Mouse (Mus musculus) MEL (cell line): ENCODE measurements around the gene Cela2a. TPM values are rescaled to one million over a fixed set of nuclear protein-coding genes. Genes with fewer than 3 reads are reported as not detected.

Experiments used
- DNase-seq: peaks from one replicate; pipeline ENCODE4 v3.0.0; 2011; ENCODE audit warnings: low read depth, low spot score
- H3K27ac ChIP-seq: 2 replicates; pipeline ENCODE4 v1.5.1; 2012; ENCODE audit warnings: low read depth, mild to moderate bottlenecking, control low read depth, low read length, moderate library complexity; ENCODE audit not compliant: control insufficient read depth
- H3K27me3 ChIP-seq, 2 experiments: fragments of 150-350 bp in 1 of 2; sonication (generic) in 1 of 2; 2 replicates each; pipeline ENCODE4 v1.6.1; 2012; ENCODE audit warnings: low read length in 2 of 2, mild to moderate bottlenecking in 2 of 2, improper control_type of control experiment in 1 of 2, moderate library complexity in 1 of 2; ENCODE audit not compliant: insufficient read depth in 2 of 2, control insufficient read depth in 1 of 2
- H3K36me3 ChIP-seq, 2 experiments: 2 replicates each; pipeline ENCODE4 v1.6.1; 2012 to 2014; ENCODE audit warnings: low read length in 2 of 2, improper control_type of control experiment in 1 of 2, inconsistent platforms in 1 of 2, mild to moderate bottlenecking in 1 of 2; ENCODE audit not compliant: insufficient read depth in 2 of 2, control insufficient read depth in 1 of 2
- H3K4me1 ChIP-seq, 2 experiments: fragments of 150-350 bp in 1 of 2; sonication (generic) in 1 of 2; 2 replicates each; pipeline ENCODE4 v1.6.1; 2012; ENCODE audit warnings: low read length in 2 of 2, improper control_type of control experiment in 1 of 2, mild to moderate bottlenecking in 1 of 2; ENCODE audit not compliant: insufficient read depth in 2 of 2, control insufficient read depth in 1 of 2
- H3K4me3 ChIP-seq, 2 experiments: fragments of 150-350 bp in 1 of 2; sonication (generic) in 1 of 2; 2 replicates each; pipeline ENCODE4 v1.5.1; 2012; ENCODE audit warnings: low read depth in 2 of 2, low read length in 2 of 2, mild to moderate bottlenecking in 2 of 2, moderate library complexity in 2 of 2, control low read depth in 1 of 2, improper control_type of control experiment in 1 of 2; ENCODE audit not compliant: control insufficient read depth in 1 of 2, insufficient read depth in 1 of 2
- H3K79me2 ChIP-seq: 2 replicates; pipeline ENCODE4 v1.6.1; 2012; ENCODE audit warnings: mild to moderate bottlenecking, low read length, moderate library complexity; ENCODE audit not compliant: control insufficient read depth, poor library complexity, insufficient read depth
- H3K9ac ChIP-seq: 2 replicates; pipeline ENCODE4 v1.6.1; 2012; ENCODE audit warnings: low read depth, mild to moderate bottlenecking, control low read depth, low read length, moderate library complexity; ENCODE audit not compliant: control insufficient read depth, poor library complexity, severe bottlenecking
- H3K9me3 ChIP-seq: fragments of 150-350 bp; sonication (generic); replicated peaks from 2 replicates; pipeline ENCODE4 v1.6.1; 2012; ENCODE audit warnings: mild to moderate bottlenecking, low read length, improper control_type of control experiment, moderate library complexity; ENCODE audit not compliant: insufficient read depth
- BHLHE40 ChIP-seq: IDR thresholded peaks from 2 replicates; pipeline ENCODE4 v1.6.1; 2012; ENCODE audit warnings: low read depth, mild to moderate bottlenecking, inconsistent platforms, low read length, improper control_type of control experiment, borderline replicate concordance
- CHD2 ChIP-seq: IDR thresholded peaks from 2 replicates; pipeline ENCODE4 v1.6.1; 2011; ENCODE audit warnings: low read length, improper control_type of control experiment
- ELF1 ChIP-seq: IDR thresholded peaks from 2 replicates; pipeline ENCODE4 v1.6.1; 2014; ENCODE audit warnings: low read depth, mild to moderate bottlenecking, inconsistent platforms, low read length, improper control_type of control experiment, moderate library complexity
- EP300 ChIP-seq, 2 experiments: IDR thresholded peaks; 2 replicates each; pipeline ENCODE4 v1.6.1; 2011; ENCODE audit warnings: improper control_type of control experiment in 2 of 2, low read length in 2 of 2, low read depth in 1 of 2, mild to moderate bottlenecking in 1 of 2
- ETS1 ChIP-seq: IDR thresholded peaks from 2 replicates; pipeline ENCODE4 v1.6.1; 2012; ENCODE audit warnings: low read depth, mild to moderate bottlenecking, inconsistent platforms, low read length, improper control_type of control experiment, moderate library complexity
- HCFC1 ChIP-seq: IDR thresholded peaks from 2 replicates; pipeline ENCODE4 v1.6.1; 2012; ENCODE audit warnings: low read depth, mild to moderate bottlenecking, inconsistent platforms, low read length, improper control_type of control experiment, moderate library complexity
- JUND ChIP-seq: IDR thresholded peaks from 2 replicates; pipeline ENCODE4 v1.6.1; 2011; ENCODE audit warnings: low read depth, mild to moderate bottlenecking, improper control_type of control experiment, low read length
- MAX ChIP-seq: IDR thresholded peaks from 2 replicates; pipeline ENCODE4 v1.6.1; 2011; ENCODE audit warnings: low read length, improper control_type of control experiment
- MAZ ChIP-seq: IDR thresholded peaks from 2 replicates; pipeline ENCODE4 v1.6.1; 2012; ENCODE audit warnings: low read depth, mild to moderate bottlenecking, inconsistent platforms, low read length, improper control_type of control experiment
- MEF2A ChIP-seq: IDR thresholded peaks from 2 replicates; pipeline ENCODE4 v1.6.1; 2014; ENCODE audit warnings: low read depth, mild to moderate bottlenecking, inconsistent platforms, low read length, improper control_type of control experiment; ENCODE audit not compliant: poor library complexity, insufficient replicate concordance, severe bottlenecking; ENCODE audit errors: extremely low read depth
- NELFE ChIP-seq: IDR thresholded peaks from 2 replicates; pipeline ENCODE4 v1.6.1; 2011; ENCODE audit warnings: low read depth, low read length, improper control_type of control experiment
- POLR2A ChIP-seq, 2 experiments: IDR thresholded peaks; 2 replicates each; pipeline ENCODE4 v1.6.1; 2011 to 2012; ENCODE audit warnings: low read length in 2 of 2, mild to moderate bottlenecking in 2 of 2, control low read depth in 1 of 2, improper control_type of control experiment in 1 of 2, low read depth in 1 of 2, moderate library complexity in 1 of 2; ENCODE audit not compliant: control insufficient read depth in 1 of 2, insufficient read depth in 1 of 2, poor library complexity in 1 of 2
- POLR2AphosphoS2 ChIP-seq: IDR thresholded peaks from 2 replicates; pipeline ENCODE4 v1.6.1; 2011; ENCODE audit warnings: low read length, improper control_type of control experiment
- POLR2AphosphoS5 ChIP-seq: IDR thresholded peaks from 2 replicates; pipeline ENCODE4 v1.6.1; 2012; ENCODE audit warnings: low read depth, borderline replicate concordance, mild to moderate bottlenecking, inconsistent platforms, low read length, moderate library complexity, mixed read lengths
- SIN3A ChIP-seq: IDR thresholded peaks from 2 replicates; pipeline ENCODE4 v1.6.1; 2012; ENCODE audit warnings: low read length, improper control_type of control experiment, inconsistent platforms
- SMC3 ChIP-seq: IDR thresholded peaks from 2 replicates; pipeline ENCODE4 v1.6.1; 2011; ENCODE audit warnings: low read depth, low read length, improper control_type of control experiment
- TAL1 ChIP-seq: IDR thresholded peaks from 2 replicates; pipeline ENCODE4 v1.6.1; 2012; ENCODE audit warnings: mild to moderate bottlenecking, inconsistent platforms, low read length, moderate library complexity, mixed read lengths
- TBP ChIP-seq: IDR thresholded peaks from 2 replicates; pipeline ENCODE4 v1.8.0; 2011; ENCODE audit warnings: low read depth, low read length, improper control_type of control experiment
- UBTF ChIP-seq: IDR thresholded peaks from 2 replicates; pipeline ENCODE4 v1.6.1; 2012; ENCODE audit warnings: low read depth, mild to moderate bottlenecking, inconsistent platforms, low read length, improper control_type of control experiment, moderate library complexity, borderline replicate concordance; ENCODE audit not compliant: insufficient read depth
- USF1 ChIP-seq: IDR thresholded peaks from 2 replicates; pipeline ENCODE4 v1.6.1; 2014; ENCODE audit warnings: low read depth, mild to moderate bottlenecking, inconsistent platforms, low read length, improper control_type of control experiment, moderate library complexity
- USF2 ChIP-seq, 2 experiments: IDR thresholded peaks; 2 replicates each; pipeline ENCODE4 v1.6.1; 2011 to 2012; ENCODE audit warnings: improper control_type of control experiment in 2 of 2, low read length in 2 of 2, borderline replicate concordance in 1 of 2, inconsistent platforms in 1 of 2, low read depth in 1 of 2, mild to moderate bottlenecking in 1 of 2; ENCODE audit not compliant: insufficient read depth in 1 of 2
- ZNF384 ChIP-seq: IDR thresholded peaks from 2 replicates; pipeline ENCODE4 v1.6.1; 2012; ENCODE audit warnings: low read depth, mild to moderate bottlenecking, inconsistent platforms, low read length, improper control_type of control experiment
- polyA plus RNA-seq, 2 experiments: library from polyadenylated mRNA; stranded (reverse) in 1 of 2; unstranded in 1 of 2; fragments of >175 nt in 1 of 2; fragments of >200 nt in 1 of 2; gene quantifications; 2 replicates each; pipeline versions ENCODE4 v1.2.1 to v1.2.4; 2012; ENCODE audit warnings: low replicate concordance in 2 of 2, low read depth in 1 of 2; ENCODE audit not compliant: insufficient read length in 2 of 2, insufficient read depth in 1 of 2, missing spikeins in 1 of 2
- total RNA-seq: library from RNA; depleted of rRNA; stranded (reverse); fragments of 300-350 nt; gene quantifications from 2 replicates; pipeline ENCODE4 v1.2.3, GENCODE M21; 2012

Gene Cela2a
- total and polyA plus RNA-seq, 3 experiments = not detected

DNA sequence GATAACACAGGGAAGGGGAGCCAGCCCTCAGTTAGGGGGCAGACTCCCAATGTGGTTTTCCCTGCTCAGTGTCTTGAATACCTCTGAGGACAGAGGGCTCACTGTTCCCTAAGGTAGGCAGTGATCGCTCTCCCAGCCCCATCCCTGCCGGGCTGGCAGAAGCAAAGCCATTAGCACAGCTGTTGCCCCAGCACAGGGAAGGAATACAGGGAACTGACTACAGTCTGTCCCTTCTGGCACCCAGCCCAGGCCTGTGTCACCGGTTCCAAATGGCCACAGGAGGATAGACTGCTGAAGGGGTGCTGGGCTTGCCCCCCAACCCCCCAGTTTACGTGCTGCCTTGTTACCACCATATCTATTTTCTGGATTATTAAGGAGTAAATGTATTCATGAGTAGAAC is 41.5 kb upstream of the Cela2a start:
- no peak overlapping the region for H3K9ac ChIP-seq
- no peak overlapping the region for H3K27ac ChIP-seq
- no peaks in the 10 kb centered on the region; the same call in 1 of the 2 replicates for H3K79me2 ChIP-seq
- H3K4me3 ChIP-seq = no peak overlapping the region
- no peaks in the 10 kb centered on the region for H3K9me3 ChIP-seq
- peaks cover 0 to 5% of the 10 kb centered on the region in 2 experiments; a peak in 2 of 4 replicates for H3K4me1 ChIP-seq
- no peak for DNase-seq
- H3K27me3 ChIP-seq = no peaks in the 10 kb centered on the region
- H3K36me3 ChIP-seq = no peaks in the 10 kb centered on the region; a peak in 1 of 4 replicates
- TF ChIP-seq EP300 (IDR thresholded peaks at IDR 0.05; ENCODE audit: low read depth in 1 of 2, low read length in 2 of 2) (no peak), SMC3 (no peak), BHLHE40 (no peak), ELF1 (no peak), MEF2A (no peak), SIN3A (no peak), MAX (no peak), USF2 (IDR thresholded peaks at IDR 0.05; ENCODE audit: borderline replicate concordance in 1 of 2, insufficient read depth in 1 of 2, low read depth in 1 of 2, low read length in 2 of 2) (no peak), MAZ (no peak), UBTF (no peak), POLR2AphosphoS5 (no peak), HCFC1 (no peak), TBP (no peak), TAL1 (no peak), NELFE (no peak), ETS1 (no peak), USF1 (no peak), CHD2 (no peak), POLR2AphosphoS2 (no peak)
- TF ChIP-seq, all 39 proteins: peak for 0

DNA sequence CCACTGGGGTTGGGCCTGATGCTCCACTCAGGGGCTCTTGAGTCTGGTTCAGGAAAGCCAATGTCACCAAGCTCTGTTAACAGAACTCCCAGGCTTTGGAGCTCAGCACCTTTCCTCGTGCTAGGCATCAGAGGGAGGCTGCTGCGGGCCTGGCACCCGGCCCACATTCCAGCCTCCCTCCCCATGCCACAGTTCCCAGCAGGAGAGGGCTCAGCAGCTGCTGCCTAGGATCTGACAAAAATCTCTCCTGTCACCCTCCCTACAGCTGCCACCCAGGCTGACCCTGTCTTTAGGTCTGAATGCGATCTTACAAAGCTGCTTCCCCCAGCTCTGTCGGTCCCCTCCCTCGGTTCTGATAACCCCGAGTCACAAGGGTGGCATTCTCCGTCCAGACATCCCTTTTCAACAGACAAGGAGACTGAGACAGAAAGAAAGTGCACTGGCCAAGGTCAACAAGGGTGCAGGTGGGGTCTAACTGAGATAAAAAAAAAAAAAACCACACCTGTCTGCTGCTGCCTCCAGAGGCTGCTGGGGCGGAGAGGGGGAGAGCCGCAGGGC is 41.1 kb upstream of the Cela2a start:
- Histone ChIP-seq H3K79me2 (no peaks in the 10 kb centered on the region; the same call in 1 of the 2 replicates), H3K4me3 (no peak overlapping the region), H3K9ac (no peak overlapping the region), H3K36me3 (no peaks in the 10 kb centered on the region; a peak in 1 of 4 replicates), H3K27ac (no peak overlapping the region), H3K4me1 (peaks cover 0 to 3% of the 10 kb centered on the region in 2 experiments; a peak in 1 of 4 replicates), H3K9me3 (no peaks in the 10 kb centered on the region), H3K27me3 (no peaks in the 10 kb centered on the region)
- no peak for DNase-seq
- TF ChIP-seq ZNF384 (no peak), JUND (no peak), POLR2AphosphoS5 (no peak), NELFE (no peak), POLR2A (IDR thresholded peaks at IDR 0.05; ENCODE audit: control insufficient read depth in 1 of 2, insufficient read depth in 1 of 2, low read depth in 1 of 2, low read length in 2 of 2, poor library complexity in 1 of 2) (no peak)
